8 mouse cellular contexts compared by ENCODE assay signal in the genomic region with DNA sequence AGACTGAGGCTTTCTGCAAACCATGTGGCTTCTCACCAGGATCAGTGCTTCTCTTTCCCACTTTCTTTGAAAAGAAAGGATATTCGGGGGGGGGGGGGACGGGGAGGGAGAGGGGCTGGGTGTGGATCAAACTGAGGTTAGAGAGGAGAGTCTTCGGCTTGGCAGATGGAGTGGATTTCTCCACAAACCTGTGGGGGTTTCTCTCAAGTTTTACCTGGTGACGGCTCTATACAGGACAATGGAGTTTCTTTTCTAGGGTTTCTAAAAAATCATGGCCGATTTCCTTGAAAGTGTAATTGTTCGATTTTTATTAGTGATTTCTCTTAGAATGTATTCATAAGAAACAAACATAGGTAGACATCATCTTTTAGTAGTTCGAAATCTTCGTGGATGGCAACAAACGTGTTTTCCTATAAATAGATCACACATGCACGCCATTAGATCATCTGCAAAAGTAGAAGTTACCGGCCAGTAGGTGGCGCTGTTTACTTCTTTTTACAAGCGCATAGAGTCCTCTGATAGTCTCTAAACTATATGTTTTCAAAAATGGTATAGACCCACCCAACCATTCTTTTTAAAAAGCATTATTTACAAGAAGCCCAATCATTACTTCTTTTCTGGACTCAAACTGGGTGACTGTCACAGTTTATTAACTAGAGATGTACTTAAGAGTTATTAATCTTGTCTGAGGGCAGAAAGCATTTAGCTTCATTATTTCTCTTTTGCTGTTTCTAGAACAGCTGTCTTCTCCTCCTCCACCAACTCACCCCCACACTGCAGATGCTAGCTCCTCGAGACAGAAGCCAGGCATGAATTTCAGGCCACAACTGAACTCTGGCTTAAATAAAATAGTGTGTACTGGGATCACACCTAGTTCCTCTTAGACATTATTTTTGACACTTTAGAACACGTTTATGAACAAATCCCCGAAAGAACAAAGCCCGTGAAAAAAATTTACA. TPM values are rescaled to one million over a fixed set of nuclear protein-coding genes. Genes with fewer than 3 reads are reported as not detected.
DNase-seq lines count a peak whose midpoint lies in the region; ATAC-seq and TF ChIP-seq lines count a peak whose summit lies in the region.

No protein-coding gene starts in this region.

- no peak overlapping the region for H3K4me2 ChIP-seq in intestine, embryonic 16.5 days (ENCODE audit: low read depth, low read length)
- no peak overlapping the region for H3K4me2 ChIP-seq in limb, embryonic 14.5 days (replicated peaks; ENCODE audit: low read depth, low read length, severe bottlenecking)
- no peak overlapping the region for H3K4me2 ChIP-seq in neural tube, embryonic 11.5 days (ENCODE audit: low read depth)

- no peak overlapping the region for H3K4me3 ChIP-seq in intestine, embryonic 16.5 days (ENCODE audit: low read length)
- no peak overlapping the region for H3K4me3 ChIP-seq in limb, embryonic 14.5 days (replicated peaks; ENCODE audit: low read length)
- H3K4me3 ChIP-seq in neural tube, embryonic 11.5 days (ENCODE audit: low read depth, low read length) = no peak overlapping the region

- no peak overlapping the region for H3K27ac ChIP-seq in intestine, embryonic 16.5 days (ENCODE audit: low read length)
- H3K27ac ChIP-seq in limb, embryonic 14.5 days (replicated peaks; ENCODE audit: low read depth, low read length) = no peak overlapping the region
- H3K27ac ChIP-seq in neural tube, embryonic 11.5 days (ENCODE audit: low read depth, low read length) = no peak overlapping the region

- 25% methylated on average over 16 of the region's 17 CpGs for WGBS in intestine, embryonic 16.5 days
- 26% methylated on average over 16 of the region's 17 CpGs for WGBS in limb, embryonic 14.5 days
- 36% methylated on average over 16 of the region's 17 CpGs for WGBS in neural tube, embryonic 11.5 days

- no peaks in the 10 kb centered on the region for H3K27me3 ChIP-seq in intestine, embryonic 16.5 days (replicated peaks; ENCODE audit: control insufficient read depth, insufficient read depth, low read length)
- no peaks in the 10 kb centered on the region for H3K27me3 ChIP-seq in limb, embryonic 14.5 days (ENCODE audit: control insufficient read depth, insufficient read depth, low read length)
- H3K27me3 ChIP-seq in neural tube, embryonic 11.5 days (ENCODE audit: control insufficient read depth, insufficient read depth, low read length) = no peaks in the 10 kb centered on the region

- no peak for TF ChIP-seq POLR2A in limb, embryonic 14.5 days (IDR thresholded peaks at IDR 0.05; ENCODE audit: borderline replicate concordance, extremely low read depth, insufficient read depth, insufficient read length)

- no peaks in the 10 kb centered on the region for H3K36me3 ChIP-seq in intestine, embryonic 16.5 days (ENCODE audit: control insufficient read depth, insufficient read depth, low read length)
- no peaks in the 10 kb centered on the region for H3K36me3 ChIP-seq in limb, embryonic 14.5 days (ENCODE audit: control insufficient read depth, insufficient read depth, low read length)
- no peaks in the 10 kb centered on the region for H3K36me3 ChIP-seq in neural tube, embryonic 11.5 days (ENCODE audit: control insufficient read depth, insufficient read depth, low read length)

- H3K4me1 ChIP-seq in intestine, embryonic 16.5 days (ENCODE audit: control insufficient read depth, insufficient read depth, low read length) = no peaks in the 10 kb centered on the region
- no peaks in the 10 kb centered on the region for H3K4me1 ChIP-seq in limb, embryonic 14.5 days (ENCODE audit: control insufficient read depth, insufficient read depth, low read length)
- H3K4me1 ChIP-seq in neural tube, embryonic 11.5 days (ENCODE audit: control insufficient read depth, insufficient read depth, low read length) = no peaks in the 10 kb centered on the region

- H3K9ac ChIP-seq in intestine, embryonic 16.5 days (ENCODE audit: low read depth, low read length) = no peak overlapping the region
- no peak overlapping the region for H3K9ac ChIP-seq in limb, embryonic 14.5 days (ENCODE audit: low read depth, low read length, severe bottlenecking)
- no peak overlapping the region for H3K9ac ChIP-seq in neural tube, embryonic 11.5 days (ENCODE audit: low read length)

- peak; percentile 23 to 29 for DNase-seq in urinary bladder, adult 18-20 months (ENCODE audit: low spot score in 2 of 2)
- no peak for DNase-seq in urinary bladder, postnatal 10 days (ENCODE audit: low spot score)
- DNase-seq in gastrocnemius, postnatal 4 days (ENCODE audit: low spot score in 2 of 2) = peak; percentile 58 to 80
- DNase-seq in limb, embryonic 14.5 days (ENCODE audit: low spot score) = peak; percentile 91
- DNase-seq in neural tube, embryonic 11.5 days (ENCODE audit: low spot score) = peak; percentile 84
- DNase-seq in testis, postnatal 10 days (ENCODE audit: low spot score) = peak; percentile 90

- H3K9me3 ChIP-seq in intestine, embryonic 16.5 days (ENCODE audit: control insufficient read depth, low read length) = no peaks in the 10 kb centered on the region
- H3K9me3 ChIP-seq in limb, embryonic 14.5 days (ENCODE audit: control insufficient read depth, low read length) = no peaks in the 10 kb centered on the region
- H3K9me3 ChIP-seq in neural tube, embryonic 11.5 days (ENCODE audit: control insufficient read depth, low read length) = no peaks in the 10 kb centered on the region

- peak; percentile 81 for ATAC-seq in common myeloid progenitor, adult 5-6 weeks (replicated peaks; ENCODE audit: low read depth, poor library complexity, severe bottlenecking)
- peak; percentile 79 for ATAC-seq in intestine, embryonic 16.5 days
- peak; percentile 84 for ATAC-seq in limb, embryonic 14.5 days (ENCODE audit: low FRiP score, low read depth)
- peak; percentile 71; the same call in 1 of the 2 replicates for ATAC-seq in neural tube, embryonic 11.5 days (ENCODE audit: insufficient read depth, low FRiP score, low TSS enrichment)

RNA-seq across cellular contexts. Expression of gene Enox1, which starts 15.0 kb away (rescaled TPM):
- total RNA-seq in common myeloid progenitor, adult 5-6 weeks (2017) = 0.24 TPM in 1 of 2 replicates, not detected in the other
- total RNA-seq in gastrocnemius, postnatal 4 days (2021) = 10 to 100 TPM; 14.3 to 17.3 TPM
- polyA plus RNA-seq in intestine, embryonic 16.5 days (2015; fragmentation: Nextera tagmentation; extraction: Ambion mirVana) = 4.0 and 4.4 TPM in 2 replicates
- 13.1 and 13.5 TPM in 2 replicates for polyA plus RNA-seq in limb, embryonic 14.5 days (2012; rRNA removed)
- 15.6 and 15.7 TPM in 2 replicates for polyA plus RNA-seq in limb, embryonic 14.5 days (2014; fragmentation: Nextera tagmentation; extraction: Ambion mirVana)
- 16.0 and 19.6 TPM in 2 replicates for polyA plus RNA-seq in neural tube, embryonic 11.5 days (2014; fragmentation: Nextera tagmentation; extraction: Ambion mirVana)
